Mouse (Mus musculus): ENCODE results near the gene Rad50.

DNA sequence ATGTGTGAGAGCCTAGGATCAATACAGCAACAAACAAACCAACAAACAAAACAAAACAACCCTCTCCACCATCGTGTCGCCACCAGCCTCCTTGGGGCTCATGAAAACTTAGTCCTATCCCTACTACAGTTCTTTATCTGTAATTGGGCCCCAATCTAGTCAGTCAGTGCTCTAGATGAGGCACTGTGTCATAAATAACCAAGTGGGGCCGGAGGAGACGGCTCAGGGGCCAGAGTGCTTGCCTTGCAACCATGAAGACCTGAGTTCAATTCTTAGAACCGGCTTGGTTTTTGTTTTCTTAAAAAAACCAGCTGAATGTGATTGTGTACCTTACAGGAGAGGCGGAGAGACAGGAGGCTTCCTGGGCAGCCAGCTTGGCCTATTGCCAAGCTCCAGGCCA lies 91.9 kb downstream of the Rad50 start:
- TF ChIP-seq CTCF (conservative IDR thresholded peaks at IDR 0.05; ENCODE audit: low read length) (no peak), POU5F1 (IDR thresholded peaks at IDR 0.05; ENCODE audit: borderline replicate concordance, low read length) (no peak), NANOG (IDR thresholded peaks at IDR 0.05; ENCODE audit: borderline replicate concordance, low read length) (no peak)
